Mouse (Mus musculus) heart, adult 8-10 months (tissue): ENCODE data around the gene Dhx57. TPM values are rescaled to one million over a fixed set of nuclear protein-coding genes. Genes with fewer than 3 reads are reported as not detected.

Experiments
- DNase-seq: peaks from one replicate; pipeline ENCODE4 v3.0.0; 2022; ENCODE audit warnings: low spot score
- total RNA-seq, 4 experiments: library from RNA; stranded (reverse); gene quantifications; 2 replicates each; pipeline ENCODE4 v1.2.4; 2022

Dhx57 gene
- total RNA-seq, 4 experiments from 2014 or later: 4.5 to 7.6 (median 6.1) TPM

DNA sequence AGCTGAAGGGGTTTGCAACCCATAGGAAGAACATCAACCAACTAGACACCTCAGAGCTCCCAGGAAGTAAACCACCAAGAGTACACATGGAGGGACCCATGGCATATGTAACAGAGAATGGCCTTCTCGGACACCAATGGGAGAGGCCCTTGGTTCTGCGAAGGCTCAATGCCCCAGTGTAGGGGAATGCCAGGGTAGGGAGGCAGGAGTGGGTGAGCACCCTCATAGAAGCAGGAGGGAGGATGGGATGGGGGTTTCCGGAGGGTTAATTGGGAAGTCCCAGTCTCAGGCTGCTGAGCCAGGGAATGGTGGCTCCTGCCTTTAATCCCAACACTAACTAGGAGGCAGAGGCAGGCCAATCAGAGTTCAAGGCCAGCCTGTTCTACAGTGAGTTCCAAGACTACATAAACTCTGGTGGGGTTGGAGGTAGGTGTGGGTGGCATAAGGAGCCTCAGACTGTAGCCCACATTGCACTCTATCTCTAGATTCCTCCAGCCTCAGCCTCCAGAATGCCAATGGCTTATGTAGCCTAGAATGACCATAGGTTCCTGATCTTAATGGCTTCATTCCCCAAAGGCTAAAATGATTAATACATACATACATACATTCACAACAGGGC lies 91.0 kb downstream of the Dhx57 start:
- no peak for DNase-seq

DNA sequence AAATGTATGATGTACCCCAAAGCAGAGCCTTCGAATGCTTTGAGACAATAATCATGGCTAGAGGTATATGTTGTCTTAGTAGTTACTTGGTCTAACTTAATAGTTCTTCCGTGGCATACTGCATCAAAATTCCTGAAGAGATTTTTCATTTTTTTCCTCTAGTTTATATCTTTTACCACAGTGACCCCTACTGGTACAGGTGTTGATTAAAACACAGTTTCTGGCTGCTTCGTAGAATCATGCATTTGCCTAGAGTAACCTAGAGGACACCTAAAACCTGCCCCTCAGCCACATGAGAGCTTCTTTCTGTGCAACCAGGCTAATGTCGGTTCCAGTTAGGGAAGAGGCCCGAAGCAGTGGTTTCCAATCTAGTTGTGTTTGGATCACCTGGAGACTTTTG lies 97.2 kb downstream of the Dhx57 start:
- peak; percentile 24 for DNase-seq

Other genes starting within 250 kb of the Dhx57 start
- 10 to 100 TPM; 18.3 to 22.9 (median 22.5) TPM for gene Hnrnpll, start 228.1 kb downstream of the Dhx57 start, total RNA-seq
- 10 to 100 TPM; 17.8 to 21.2 (median 19.7) TPM for gene Galm, start 163.0 kb downstream of the Dhx57 start, total RNA-seq
- 10 to 100 TPM; 39.2 to 44.4 (median 41.9) TPM for gene Srsf7, start 83.2 kb downstream of the Dhx57 start, total RNA-seq
- under 1 TPM in 1 of 4 experiments, not detected in 3; 0.11 TPM for gene Ttc39d, start 83.0 kb downstream of the Dhx57 start, total RNA-seq
- 1 to 10 TPM; 3.9 to 4.6 (median 4.4) TPM for gene Gemin6, start 66.0 kb downstream of the Dhx57 start, total RNA-seq
- 10 to 100 TPM; 13.2 to 17.9 (median 15.3) TPM for gene Morn2, start 273 bp downstream of the Dhx57 start, total RNA-seq
- under 1 TPM in 1 of 4 experiments, not detected in 3; 0.37 TPM for gene Arhgef33, start 16.9 kb upstream of the Dhx57 start, total RNA-seq
- not detected for gene Gm10190, start 83.1 kb upstream of the Dhx57 start, total RNA-seq
- 10 to 100 TPM; 10.6 to 13.2 (median 12.2) TPM for gene Sos1, start 190.0 kb upstream of the Dhx57 start, total RNA-seq